Mouse (Mus musculus): ENCODE measurements around the gene Gm17428. TPM values are rescaled to one million over a fixed set of nuclear protein-coding genes. Genes with fewer than 3 reads are reported as not detected.
"Not testable (repeated sequence)": the region's sequence is repeated elsewhere in the genome, so short reads cannot be mapped to it uniquely, and the experiment has no call there.

Gene Gm17428
- polyA plus RNA-seq, 1 experiment = not detected

- no peak for DNase-seq
Measured at GRCm38 (mm10) chr14:54938431-54939219, 38.1 kb upstream of the Gm17428 start.

GRCm38 (mm10) chr14:54939434-54940175 is 37.1 kb upstream of the Gm17428 start:
- no peaks in the 10 kb centered on the region for H3K4me1 ChIP-seq (ENCODE audit: control insufficient read depth, insufficient read depth, low read length)
- TF ChIP-seq CTCF (IDR thresholded peaks at IDR 0.05; ENCODE audit: insufficient read depth, low read length) (peak; percentile 75), POLR2A (IDR thresholded peaks at IDR 0.05; ENCODE audit: borderline replicate concordance, extremely low read depth, low read depth, low read length) (no peak)
- H3K4me3 ChIP-seq (replicated peaks; ENCODE audit: extremely low read depth, low read depth, low read length) = no peak overlapping the region
- 40% methylated on average over 12 of the region's 12 CpGs for WGBS
- DNase-seq = peak; percentile 62

More at GRCm38 (mm10) chr14:54938431-54939219, 38.1 kb upstream of the Gm17428 start:
- Histone ChIP-seq H3K4me3 (replicated peaks; ENCODE audit: extremely low read depth, low read depth, low read length) (no peak overlapping the region), H3K4me1 (ENCODE audit: control insufficient read depth, insufficient read depth, low read length) (no peaks in the 10 kb centered on the region)
- WGBS = 76% methylated on average over 15 of the region's 15 CpGs
- TF ChIP-seq CTCF (IDR thresholded peaks at IDR 0.05; ENCODE audit: insufficient read depth, low read length) = no peak

- WGBS = 58% methylated on average over 3 of the region's 3 CpGs
- DNase-seq = no peak
- no peaks in the 10 kb centered on the region for H3K4me1 ChIP-seq (ENCODE audit: control insufficient read depth, insufficient read depth, low read length)
- no peak for TF ChIP-seq POLR2A (IDR thresholded peaks at IDR 0.05; ENCODE audit: borderline replicate concordance, extremely low read depth, low read depth, low read length)
- no peak overlapping the region for H3K4me3 ChIP-seq (replicated peaks; ENCODE audit: extremely low read depth, low read depth, low read length)
Measured at GRCm38 (mm10) chr14:54940176-54940530, 36.6 kb upstream of the Gm17428 start.

- DNase-seq = no peak
- H3K4me1 ChIP-seq (ENCODE audit: control insufficient read depth, insufficient read depth, low read length) = no peaks in the 10 kb centered on the region
- H3K4me3 ChIP-seq (replicated peaks; ENCODE audit: extremely low read depth, low read depth, low read length) = no peak overlapping the region
- 56% methylated on average over 13 of the region's 13 CpGs for WGBS
- TF ChIP-seq CTCF (IDR thresholded peaks at IDR 0.05; ENCODE audit: insufficient read depth, low read length) (no peak), POLR2A (IDR thresholded peaks at IDR 0.05; ENCODE audit: borderline replicate concordance, extremely low read depth, low read depth, low read length) (no peak)
Measured at GRCm38 (mm10) chr14:54941024-54941978, 35.4 kb upstream of the Gm17428 start.

- no peak overlapping the region for H3K4me3 ChIP-seq (replicated peaks; ENCODE audit: extremely low read depth, low read depth, low read length)
- H3K4me1 ChIP-seq (ENCODE audit: control insufficient read depth, insufficient read depth, low read length) = no peaks in the 10 kb centered on the region
- TF ChIP-seq POLR2A (IDR thresholded peaks at IDR 0.05; ENCODE audit: borderline replicate concordance, extremely low read depth, low read depth, low read length) (no peak), CTCF (IDR thresholded peaks at IDR 0.05; ENCODE audit: insufficient read depth, low read length) (no peak)
- 86% methylated on average over 8 of the region's 8 CpGs for WGBS
- DNase-seq = no peak
Measured at GRCm38 (mm10) chr14:54942479-54942878, 34.3 kb upstream of the Gm17428 start.

- Histone ChIP-seq H3K4me3 (replicated peaks; ENCODE audit: extremely low read depth, low read depth, low read length) (no peak overlapping the region), H3K4me1 (ENCODE audit: control insufficient read depth, insufficient read depth, low read length) (no peaks in the 10 kb centered on the region)
- no peak for DNase-seq
- WGBS = 94% methylated on average over 7 of the region's 7 CpGs
- TF ChIP-seq CTCF (IDR thresholded peaks at IDR 0.05; ENCODE audit: insufficient read depth, low read length) (no peak), POLR2A (IDR thresholded peaks at IDR 0.05; ENCODE audit: borderline replicate concordance, extremely low read depth, low read depth, low read length) (no peak)
Measured at GRCm38 (mm10) chr14:54943971-54944370, 32.8 kb upstream of the Gm17428 start.

- Histone ChIP-seq H3K4me3 (replicated peaks; ENCODE audit: extremely low read depth, low read depth, low read length) (no peak overlapping the region), H3K4me1 (ENCODE audit: control insufficient read depth, insufficient read depth, low read length) (no peaks in the 10 kb centered on the region)
- no peak for DNase-seq
- 80% methylated on average over 2 of the region's 2 CpGs for WGBS
- no peak for TF ChIP-seq CTCF (IDR thresholded peaks at IDR 0.05; ENCODE audit: insufficient read depth, low read length)
- no peak for TF ChIP-seq POLR2A (IDR thresholded peaks at IDR 0.05; ENCODE audit: borderline replicate concordance, extremely low read depth, low read depth, low read length)
Measured at GRCm38 (mm10) chr14:54944939-54945338, 31.8 kb upstream of the Gm17428 start.

GRCm38 (mm10) chr14:54945975-54946704 is 30.6 kb upstream of the Gm17428 start:
- no peak for DNase-seq
- H3K4me3 ChIP-seq (replicated peaks; ENCODE audit: extremely low read depth, low read depth, low read length) = no peak overlapping the region
- 76% methylated on average over 19 of the region's 19 CpGs for WGBS
- H3K4me1 ChIP-seq (ENCODE audit: control insufficient read depth, insufficient read depth, low read length) = no peaks in the 10 kb centered on the region
- no peak for TF ChIP-seq POLR2A (IDR thresholded peaks at IDR 0.05; ENCODE audit: borderline replicate concordance, extremely low read depth, low read depth, low read length)
- no peak for TF ChIP-seq CTCF (IDR thresholded peaks at IDR 0.05; ENCODE audit: insufficient read depth, low read length)

- 91% methylated on average over 11 of the region's 11 CpGs for WGBS
- H3K4me1 ChIP-seq (ENCODE audit: control insufficient read depth, insufficient read depth, low read length); H3K4me3 ChIP-seq (replicated peaks; ENCODE audit: extremely low read depth, low read depth, low read length); DNase-seq: not testable (repeated sequence)
Measured at GRCm38 (mm10) chr14:54947008-54947407, 29.7 kb upstream of the Gm17428 start.
